Mouse (Mus musculus) MEL-GATA-1-ER (cell line): ENCODE results near the gene Ttyh3.

Experiments used
- DNase-seq: peaks from one replicate; pipeline ENCODE4 v3.0.0-alpha.2; 2012; ENCODE audit warnings: low read depth; ENCODE audit errors: extremely low read depth

The Ttyh3 gene

GRCm38 (mm10) chr5:140633432-140633831 lies 15.4 kb downstream of the Ttyh3 start:
- DNase-seq, result no peak

GRCm38 (mm10) chr5:140628995-140629394 lies 19.8 kb downstream of the Ttyh3 start:
- DNase-seq, result no peak

GRCm38 (mm10) chr5:140627580-140627979 lies 21.3 kb downstream of the Ttyh3 start:
- no peak for DNase-seq

GRCm38 (mm10) chr5:140624961-140625360 lies 23.9 kb downstream of the Ttyh3 start:
- DNase-seq, result no peak

- no peak for DNase-seq
These were observed 24.6 kb downstream of the Ttyh3 start for GRCm38 (mm10) chr5:140624238-140624637.

GRCm38 (mm10) chr5:140623791-140624190 lies 25.0 kb downstream of the Ttyh3 start:
- DNase-seq, result no peak

GRCm38 (mm10) chr5:140622978-140623670 lies 25.7 kb downstream of the Ttyh3 start:
- no peak for DNase-seq

- no peak for DNase-seq
These were observed 27.3 kb downstream of the Ttyh3 start for GRCm38 (mm10) chr5:140621517-140621916.

- no peak for DNase-seq
These were observed 27.7 kb downstream of the Ttyh3 start for GRCm38 (mm10) chr5:140621092-140621491.

- no peak for DNase-seq
These were observed 28.7 kb downstream of the Ttyh3 start for GRCm38 (mm10) chr5:140619895-140620736.

GRCm38 (mm10) chr5:140619151-140619771 lies 29.6 kb downstream of the Ttyh3 start:
- DNase-seq, result no peak

GRCm38 (mm10) chr5:140617714-140618113 lies 31.1 kb downstream of the Ttyh3 start:
- DNase-seq, result peak; percentile 91

- no peak for DNase-seq
These were observed 32.1 kb downstream of the Ttyh3 start for GRCm38 (mm10) chr5:140616691-140617090.

GRCm38 (mm10) chr5:140616110-140616503 lies 32.7 kb downstream of the Ttyh3 start:
- DNase-seq, result no peak

GRCm38 (mm10) chr5:140615321-140616109 lies 33.3 kb downstream of the Ttyh3 start:
- no peak for DNase-seq

- DNase-seq, result no peak
These were observed 34.0 kb downstream of the Ttyh3 start for GRCm38 (mm10) chr5:140614837-140615236.

- no peak for DNase-seq
These were observed 34.7 kb downstream of the Ttyh3 start for GRCm38 (mm10) chr5:140614141-140614540.

- no peak for DNase-seq
These were observed 36.6 kb downstream of the Ttyh3 start for GRCm38 (mm10) chr5:140612191-140612590.

- no peak for DNase-seq
These were observed 37.1 kb downstream of the Ttyh3 start for GRCm38 (mm10) chr5:140611611-140612185.

- DNase-seq, result no peak
These were observed 37.7 kb downstream of the Ttyh3 start for GRCm38 (mm10) chr5:140611021-140611583.
